Mouse (Mus musculus) olfactory bulb, adult 2 months (tissue): Measurements from ENCODE around the gene Pnrc1. TPM values are rescaled to one million over a fixed set of nuclear protein-coding genes. Genes with fewer than 3 reads are reported as not detected.
"Not testable (repeated sequence)": the region's sequence is repeated elsewhere in the genome, so short reads cannot be mapped to it uniquely, and the experiment has no call there.

Source experiments
- H3K27ac ChIP-seq: fragments of 200-500 bp; 2 replicates; pipeline ENCODE4 v1.5.1; 2012; ENCODE audit warnings: low read depth, low read length; ENCODE audit not compliant: insufficient read depth
- H3K4me1 ChIP-seq: fragments of 200-500 bp; 2 replicates; pipeline ENCODE4 v1.6.1; 2012; ENCODE audit warnings: low read length; ENCODE audit not compliant: control insufficient read depth, insufficient read depth
- H3K4me3 ChIP-seq: fragments of 200-500 bp; 2 replicates; pipeline ENCODE4 v1.5.1; 2012; ENCODE audit warnings: mild to moderate bottlenecking, low read depth, low read length, moderate library complexity; ENCODE audit not compliant: insufficient read depth
- CTCF ChIP-seq: fragments of 200-500 bp; IDR thresholded peaks from 2 replicates; pipeline ENCODE4 v1.5.1; 2012; ENCODE audit warnings: low read depth, mild to moderate bottlenecking, low read length, moderate library complexity; ENCODE audit not compliant: insufficient read depth
- POLR2A ChIP-seq: fragments of 200-500 bp; IDR thresholded peaks from 2 replicates; pipeline ENCODE4 v1.6.1; 2012; ENCODE audit warnings: mild to moderate bottlenecking, low read depth, low read length, moderate library complexity; ENCODE audit not compliant: insufficient read depth
- WGBS: fragments of 180-500 bp; shearing (Covaris S2); methylation state at CpG from one replicate; pipeline ENCODE4 v1.1.7; 2018; 5-methylcytosine and 5-hydroxymethylcytosine counted together
- polyA plus RNA-seq: library from polyadenylated mRNA; stranded (reverse); fragments of >200 nt; gene quantifications from 2 replicates; pipeline ENCODE4 v1.2.4, GENCODE M21; 2012; ENCODE audit warnings: low replicate concordance; ENCODE audit not compliant: missing spikeins, insufficient read depth, insufficient read length

The Pnrc1 gene
- polyA plus RNA-seq, 1 experiment = not detected

- WGBS = 92% methylated on average over 1 of the region's 1 CpGs
- Histone ChIP-seq H3K4me3 (no peak overlapping the region), H3K27ac (no peak overlapping the region), H3K4me1 (no peaks in the 10 kb centered on the region)
- TF ChIP-seq CTCF (no peak), POLR2A (no peak)
Measured at GRCm38 (mm10) chr4:33303057-33303456, 13.1 kb upstream of the Pnrc1 start.

GRCm38 (mm10) chr4:33300891-33301665 lies 11.1 kb upstream of the Pnrc1 start:
- H3K4me3 ChIP-seq, H3K4me1 ChIP-seq, H3K27ac ChIP-seq: not testable (repeated sequence)
- 56% methylated on average over 6 of the region's 6 CpGs for WGBS

- no peak overlapping the region for H3K27ac ChIP-seq
- 16% methylated on average over 16 of the region's 16 CpGs for WGBS
- no peaks in the 10 kb centered on the region for H3K4me1 ChIP-seq
- no peak overlapping the region for H3K4me3 ChIP-seq
- TF ChIP-seq POLR2A = no peak
- TF ChIP-seq CTCF = no peak
Measured at GRCm38 (mm10) chr4:33292409-33293370, 2.7 kb upstream of the Pnrc1 start.

GRCm38 (mm10) chr4:33290878-33291277 lies 915 bp upstream of the Pnrc1 start:
- H3K27ac ChIP-seq = no peak overlapping the region
- WGBS = 68% methylated on average over 4 of the region's 4 CpGs
- TF ChIP-seq POLR2A (no peak), CTCF (no peak)
- H3K4me3 ChIP-seq = no peak overlapping the region
- no peaks in the 10 kb centered on the region for H3K4me1 ChIP-seq

- 84% methylated on average over 12 of the region's 12 CpGs for WGBS
- TF ChIP-seq CTCF (no peak), POLR2A (no peak)
- H3K27ac ChIP-seq = no peak overlapping the region
- no peaks in the 10 kb centered on the region for H3K4me1 ChIP-seq
- H3K4me3 ChIP-seq = no peak overlapping the region
Measured at GRCm38 (mm10) chr4:33289106-33289650, 785 bp downstream of the Pnrc1 start.

- TF ChIP-seq POLR2A (no peak), CTCF (no peak)
- H3K27ac ChIP-seq = no peak overlapping the region
- no peaks in the 10 kb centered on the region for H3K4me1 ChIP-seq
- H3K4me3 ChIP-seq = no peak overlapping the region
- WGBS = 90% methylated on average over 8 of the region's 8 CpGs
Measured at GRCm38 (mm10) chr4:33285448-33285847, 4.5 kb downstream of the Pnrc1 start.

- 86% methylated on average over 5 of the region's 5 CpGs for WGBS
Measured at GRCm38 (mm10) chr4:33284083-33284880, 5.7 kb downstream of the Pnrc1 start.

GRCm38 (mm10) chr4:33281891-33282685 lies 7.9 kb downstream of the Pnrc1 start:
- WGBS = 91% methylated on average over 3 of the region's 3 CpGs
- no peak for TF ChIP-seq CTCF
- no peak for TF ChIP-seq POLR2A
- Histone ChIP-seq H3K4me1 (no peaks in the 10 kb centered on the region), H3K27ac (no peak overlapping the region), H3K4me3 (no peak overlapping the region)

More at GRCm38 (mm10) chr4:33284083-33284880, 5.7 kb downstream of the Pnrc1 start:
- Histone ChIP-seq H3K27ac (no peak overlapping the region), H3K4me3 (no peak overlapping the region), H3K4me1 (no peaks in the 10 kb centered on the region)
- TF ChIP-seq CTCF = no peak
